Comparison of ENCODE assay signal across 20 mouse cellular contexts in genomic region chr3:52340336-52341034, GRCm38 (mm10).
A peak's percentile ranks its signal among the peaks of the same experiment; 100 is the strongest.
DNase-seq lines count a peak whose midpoint lies in the region; ATAC-seq and TF ChIP-seq lines count a peak whose summit lies in the region.
"Had no signal": no experiment of that assay in that cellular context is flagged by ENCODE, and none has a peak within 500 bp of the region (broad histone marks: within the 10 kb centered on the region; RNA-seq: fewer than 3 reads in every experiment).

No protein-coding gene starts in this region.

- no peak overlapping the region for H3K4me2 ChIP-seq in midbrain, embryonic 11.5 days
- no peak overlapping the region for H3K4me2 ChIP-seq in midbrain, embryonic 14.5 days (ENCODE audit: low read length)
- H3K4me2 ChIP-seq in CH12.LX (ENCODE audit: insufficient read depth, low read depth, poor library complexity, severe bottlenecking) = peak overlapping the region; percentile 16; the same call in 1 of the 2 replicates
- H3K4me2 ChIP-seq in intestine, postnatal 0 days (replicated peaks; ENCODE audit: low read depth) = peak overlapping the region; percentile 24; the same call in 1 of the 2 replicates
- H3K4me2 ChIP-seq: heart, embryonic 15.5 days; hindbrain, embryonic 15.5 days; neural tube, embryonic 15.5 days had no signal

- TF ChIP-seq CTCF in CH12.LX (conservative IDR thresholded peaks at IDR 0.05 in 1 of 2, IDR thresholded peaks at IDR 0.05 in 1 of 2; ENCODE audit: low read depth in 2 of 2, low read length in 2 of 2) = no peak
- no peak for TF ChIP-seq CTCF in intestine, postnatal 0 days (IDR thresholded peaks at IDR 0.05; ENCODE audit: low read depth)

- in situ Hi-C loops in CH12.LX (cut with MboI; ENCODE audit: low pct_ligation_motif_present, low pct_unique_long_range_greater_than_20kb, low sequenced_read_pairs) = no loop called here

- no peaks in the 10 kb centered on the region for H3K27me3 ChIP-seq in midbrain, embryonic 11.5 days (ENCODE audit: control insufficient read depth, insufficient read depth, low read length)
- no peaks in the 10 kb centered on the region for H3K27me3 ChIP-seq in midbrain, embryonic 14.5 days (ENCODE audit: control insufficient read depth, insufficient read depth, low read length)
- H3K27me3 ChIP-seq in CH12.LX (replicated peaks) = no peaks in the 10 kb centered on the region
- H3K27me3 ChIP-seq in intestine, postnatal 0 days (replicated peaks; ENCODE audit: control insufficient read depth, insufficient read depth, low read length) = no peaks in the 10 kb centered on the region
- no peaks in the 10 kb centered on the region for H3K27me3 ChIP-seq in splenic B cell, adult 2 months (ENCODE audit: control insufficient read depth, insufficient read depth, low read length, poor library complexity, severe bottlenecking)
- H3K27me3 ChIP-seq: heart, embryonic 15.5 days; hindbrain, embryonic 15.5 days; neural tube, embryonic 15.5 days had no signal

- peaks cover 10% of the 10 kb centered on the region for H3K4me1 ChIP-seq in midbrain, embryonic 11.5 days (ENCODE audit: control insufficient read depth, insufficient read depth, low read length)
- H3K4me1 ChIP-seq in midbrain, embryonic 14.5 days (ENCODE audit: control insufficient read depth, insufficient read depth, low read length) = no peaks in the 10 kb centered on the region
- H3K4me1 ChIP-seq in CH12.LX (ENCODE audit: control insufficient read depth in 1 of 2, insufficient read depth in 2 of 2) = peaks cover 8 to 70% of the 10 kb centered on the region in 2 experiments; a peak in 3 of 4 replicates
- H3K4me1 ChIP-seq in intestine, postnatal 0 days (replicated peaks; ENCODE audit: control insufficient read depth, insufficient read depth, low read length) = peaks cover 16% of the 10 kb centered on the region

- ATAC-seq in midbrain, embryonic 11.5 days (ENCODE audit: low FRiP score) = no peak
- ATAC-seq in midbrain, embryonic 14.5 days (ENCODE audit: low FRiP score, low TSS enrichment) = no peak
- peak; percentile 54 for ATAC-seq in intestine, postnatal 0 days

- dilution Hi-C loops in CH12.LX (cut with MboI; ENCODE audit: extremely low pct_ligation_motif_present, extremely low pct_unique_long_range_greater_than_20kb, low sequenced_read_pairs) = no loop called here

- no peak for TF ChIP-seq POLR2A in CH12.LX (IDR thresholded peaks at IDR 0.05; ENCODE audit: low read depth, low read length)

- H3K36me3 ChIP-seq in midbrain, embryonic 11.5 days (ENCODE audit: control insufficient read depth, insufficient read depth, low read length) = no peaks in the 10 kb centered on the region
- H3K36me3 ChIP-seq in midbrain, embryonic 14.5 days (ENCODE audit: control insufficient read depth, insufficient read depth, low read length) = no peaks in the 10 kb centered on the region
- peaks cover 1 to 18% of the 10 kb centered on the region in 2 experiments for H3K36me3 ChIP-seq in CH12.LX (replicated peaks in 1 of 2; ENCODE audit: control insufficient read depth in 1 of 2, insufficient read depth in 1 of 2, low read length in 1 of 2)
- peaks cover 4% of the 10 kb centered on the region; the same call in 1 of the 2 replicates for H3K36me3 ChIP-seq in intestine, postnatal 0 days (ENCODE audit: control insufficient read depth, insufficient read depth)
- H3K36me3 ChIP-seq in splenic B cell, adult 2 months (ENCODE audit: control insufficient read depth, insufficient read depth, low read length, poor library complexity, severe bottlenecking) = 0 out of 2 replicates have a peak, but pooled peaks cover 2% of the 10 kb centered on the region
- H3K36me3 ChIP-seq: hindbrain, embryonic 15.5 days; neural tube, embryonic 15.5 days had no signal

- H3K9me3 ChIP-seq in midbrain, embryonic 11.5 days (ENCODE audit: control insufficient read depth, low read length) = no peaks in the 10 kb centered on the region
- H3K9me3 ChIP-seq in midbrain, embryonic 14.5 days (ENCODE audit: control insufficient read depth, low read length) = no peaks in the 10 kb centered on the region
- no peaks in the 10 kb centered on the region for H3K9me3 ChIP-seq in CH12.LX (replicated peaks; ENCODE audit: low read length)
- no peaks in the 10 kb centered on the region for H3K9me3 ChIP-seq in intestine, postnatal 0 days (ENCODE audit: control insufficient read depth)
- H3K9me3 ChIP-seq: forebrain, embryonic 10.5 days; heart, embryonic 15.5 days; hindbrain, embryonic 15.5 days; midbrain, embryonic 10.5 days; neural tube, embryonic 15.5 days had no signal

- H3K9ac ChIP-seq in midbrain, embryonic 11.5 days (ENCODE audit: low read length) = no peak overlapping the region
- H3K9ac ChIP-seq in midbrain, embryonic 14.5 days (replicated peaks; ENCODE audit: low read length) = no peak overlapping the region
- no peak overlapping the region for H3K9ac ChIP-seq in CH12.LX (ENCODE audit: insufficient read depth, low read depth)
- H3K9ac ChIP-seq in intestine, postnatal 0 days (ENCODE audit: low read depth, low read length) = no peak overlapping the region
- H3K9ac ChIP-seq: heart, embryonic 15.5 days; hindbrain, embryonic 15.5 days; neural tube, embryonic 15.5 days had no signal

- H3K27ac ChIP-seq in midbrain, embryonic 11.5 days (ENCODE audit: low read depth, low read length) = no peak overlapping the region
- H3K27ac ChIP-seq in midbrain, embryonic 14.5 days (replicated peaks; ENCODE audit: low read depth, low read length) = no peak overlapping the region
- H3K27ac ChIP-seq in CH12.LX (ENCODE audit: insufficient read depth, low read depth) = no peak overlapping the region
- no peak overlapping the region; the same call in 1 of the 2 replicates for H3K27ac ChIP-seq in intestine, postnatal 0 days (ENCODE audit: low read depth, low read length)
- H3K27ac ChIP-seq: forebrain, embryonic 10.5 days; heart, embryonic 15.5 days; hindbrain, embryonic 15.5 days; kidney, postnatal 0 days; midbrain, embryonic 10.5 days; neural tube, embryonic 15.5 days had no signal

- peaks cover 6% of the 10 kb centered on the region; the same call in 1 of the 2 replicates for H3K79me2 ChIP-seq in CH12.LX (replicated peaks; ENCODE audit: control insufficient read depth, extremely low read depth, insufficient read depth, poor library complexity, severe bottlenecking)

- WGBS in midbrain, embryonic 11.5 days = 91% methylated on average over 12 of the region's 12 CpGs
- 95% methylated on average over 12 of the region's 12 CpGs for WGBS in midbrain, embryonic 14.5 days
- WGBS in intestine, postnatal 0 days = 55% methylated on average over 12 of the region's 12 CpGs

- intact Hi-C loops in left cerebral cortex, postnatal 4 days (cut with DNase I) = no loop called here
- intact Hi-C loops in left cerebral cortex, postnatal 10 days (cut with DNase I) = no loop called here

- TF ChIP-seq EP300 in CH12.LX (IDR thresholded peaks at IDR 0.05; ENCODE audit: low read length) = peak; percentile 85

- no peak overlapping the region for H3K4me3 ChIP-seq in midbrain, embryonic 11.5 days (ENCODE audit: low read depth, low read length)
- H3K4me3 ChIP-seq in midbrain, embryonic 14.5 days (replicated peaks; ENCODE audit: low read depth, low read length) = no peak overlapping the region
- no peak overlapping the region for H3K4me3 ChIP-seq in CH12.LX (replicated peaks in 1 of 3; ENCODE audit: low read depth in 2 of 3, low read length in 2 of 3, poor library complexity in 1 of 3)
- H3K4me3 ChIP-seq in intestine, postnatal 0 days (ENCODE audit: low read depth, low read length) = no peak overlapping the region
- H3K4me3 ChIP-seq: forebrain, embryonic 10.5 days; heart, embryonic 15.5 days; hindbrain, embryonic 15.5 days; midbrain, embryonic 10.5 days; neural tube, embryonic 15.5 days had no signal

- peak; percentile 47 for DNase-seq in midbrain, embryonic 11.5 days (ENCODE audit: low spot score, missing footprints)
- DNase-seq in midbrain, embryonic 14.5 days = no peak
- peak; percentile 62 for DNase-seq in CH12.LX (ENCODE audit: extremely low read depth)
- peak; percentile 75 for DNase-seq in splenic B cell, adult 2 months (ENCODE audit: low read depth, low spot score)
- no peak for DNase-seq in left cerebral cortex, postnatal 4 days
- no peak for DNase-seq in left cerebral cortex, postnatal 10 days (ENCODE audit: extremely low spot score in 1 of 2, low spot score in 2 of 2)
- DNase-seq: adrenal gland, postnatal 36 days; cerebellum, adult 9-10 months; heart, postnatal 36 days; kidney, adult 2 months; layer of hippocampus, postnatal 36 days; lung, postnatal 10 days; thymus, postnatal 25 days had no signal

- no peak; the same call in none of the 2 replicates for TF ChIP-seq RAD21 in CH12.LX (IDR thresholded peaks at IDR 0.05; ENCODE audit: low read depth, low read length)

TF ChIP-seq in CH12.LX, 34 proteins besides CTCF, POLR2A, EP300 and RAD21 (continues in another document):
- TF ChIP-seq ZC3H11A (IDR thresholded peaks at IDR 0.05; ENCODE audit: low read depth, low read length) (no peak), RCOR1 (conservative IDR thresholded peaks at IDR 0.05; ENCODE audit: low read depth, low read length) (no peak; the same call in 1 of the 2 replicates), BHLHE40 (IDR thresholded peaks at IDR 0.05; ENCODE audit: low read depth, low read length) (peak; percentile 72), CHD1 (IDR thresholded peaks at IDR 0.05; ENCODE audit: low read depth, low read length) (no peak), GABPA (IDR thresholded peaks at IDR 0.05; ENCODE audit: insufficient replicate concordance, low read depth, low read length) (no peak), SIN3A (IDR thresholded peaks at IDR 0.05; ENCODE audit: low read length) (0 out of 2 replicates have a peak, but pooled peaks have one; percentile 21), MAX (IDR thresholded peaks at IDR 0.05; ENCODE audit: low read length) (no peak), UBTF (IDR thresholded peaks at IDR 0.05; ENCODE audit: low read depth, low read length) (no peak), TBP (conservative IDR thresholded peaks at IDR 0.05; ENCODE audit: low read depth, low read length) (no peak), ZMIZ1 (IDR thresholded peaks at IDR 0.05; ENCODE audit: low read depth, low read length) (no peak), MEF2A (IDR thresholded peaks at IDR 0.05; ENCODE audit: borderline replicate concordance, low read depth, low read length) (no peak), CHD2 (IDR thresholded peaks at IDR 0.05; ENCODE audit: low read length) (no peak), JUND (conservative IDR thresholded peaks at IDR 0.05; ENCODE audit: low read depth, low read length) (no peak), NELFE (IDR thresholded peaks at IDR 0.05; ENCODE audit: low read depth, low read length) (no peak), TCF12 (IDR thresholded peaks at IDR 0.05; ENCODE audit: low read depth, low read length) (0 out of 2 replicates have a peak, but pooled peaks have one; percentile 22), POLR2AphosphoS2 (IDR thresholded peaks at IDR 0.05; ENCODE audit: low read depth, low read length) (no peak), JUN (IDR thresholded peaks at IDR 0.05; ENCODE audit: insufficient read depth, low read depth, low read length) (no peak), MAFK (IDR thresholded peaks at IDR 0.05; ENCODE audit: insufficient replicate concordance, low read length) (no peak), HCFC1 (IDR thresholded peaks at IDR 0.05; ENCODE audit: low read depth, low read length) (no peak), MYC (IDR thresholded peaks at IDR 0.05; ENCODE audit: low read depth, low read length) (no peak)

Comparison
In these comparisons a context has a peak if more than half of its experiments do, and no peak if none do; other contexts are left out.
1. DNase-seq: peak in midbrain, embryonic 11.5 days (single experiment), CH12.LX (single experiment) and splenic B cell, adult 2 months (single experiment); none in midbrain, embryonic 14.5 days (single experiment), left cerebral cortex, postnatal 4 days (single experiment) and left cerebral cortex, postnatal 10 days (0 of 2).
2. H3K4me2 ChIP-seq: peak in CH12.LX (single experiment) and intestine, postnatal 0 days (single experiment); none in midbrain, embryonic 11.5 days (single experiment) and midbrain, embryonic 14.5 days (single experiment).